Mouse (Mus musculus): ENCODE results near the gene Arhgef7.

DNA sequence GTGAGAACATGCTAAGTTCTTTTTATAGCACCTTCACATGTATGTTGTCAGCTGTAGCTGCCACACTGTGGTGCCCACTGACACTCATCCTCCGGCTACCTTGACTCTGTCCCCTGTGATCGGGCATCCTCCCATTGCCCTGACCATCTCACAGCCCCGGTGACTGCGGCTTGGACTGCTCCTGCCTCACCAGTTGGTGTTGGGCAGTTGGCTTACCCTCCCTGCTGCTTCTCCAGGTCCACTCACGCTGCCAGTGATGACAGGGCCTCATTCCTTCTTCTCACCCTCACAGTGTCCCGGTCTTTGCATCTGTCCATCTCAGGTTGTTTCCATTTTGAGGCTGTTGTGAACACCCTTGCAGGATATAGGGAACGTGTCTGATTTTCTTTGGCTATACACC, 35.3 kb downstream of the Arhgef7 start:
- TF ChIP-seq CTCF (IDR thresholded peaks at IDR 0.05; ENCODE audit: low read depth): no peak
- TF ChIP-seq EP300 (IDR thresholded peaks at IDR 0.05; ENCODE audit: low read depth): no peak
